Mouse (Mus musculus) embryonic fibroblast, embryonic 13.5 days (primary cell): Measurements from ENCODE around the gene Smg9.

Experiments used
- CTCF ChIP-seq: IDR thresholded peaks from 2 replicates; pipeline ENCODE4 v1.5.1; 2011; ENCODE audit warnings: mild to moderate bottlenecking, control low read depth, low read length, moderate library complexity, borderline replicate concordance; ENCODE audit not compliant: insufficient read depth
- POLR2A ChIP-seq: IDR thresholded peaks from 2 replicates; pipeline ENCODE4 v1.6.1; 2011; ENCODE audit warnings: low read depth, mild to moderate bottlenecking, control low read depth, low read length, moderate library complexity

- TF ChIP-seq CTCF: no peak
- TF ChIP-seq POLR2A: peak; percentile 35; the same call in 1 of the 2 replicates
Measured at GRCm38 (mm10) chr7:24365258-24366014, 34.0 kb upstream of the Smg9 start.
